Mouse (Mus musculus): ENCODE results near the gene Grk5.

DNA sequence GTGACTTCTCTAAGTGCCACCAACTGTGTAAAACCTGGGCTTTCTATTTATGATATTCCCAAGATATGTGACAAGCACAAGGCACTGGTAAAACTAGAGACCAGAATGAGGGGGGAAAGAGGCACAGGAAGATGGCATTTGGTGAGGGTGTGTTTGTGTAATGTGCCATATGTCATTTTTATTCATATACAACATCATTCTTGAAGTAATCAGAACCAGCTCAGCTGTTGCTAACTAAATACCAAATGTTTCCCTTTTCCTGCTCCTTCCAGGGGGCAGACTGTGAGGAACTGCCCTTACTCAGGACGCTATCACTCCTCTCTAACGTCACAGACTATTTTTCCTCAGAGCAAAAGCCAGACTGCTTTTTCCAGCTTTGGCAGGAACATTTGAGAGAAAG is 132.0 kb downstream of the Grk5 start:
- no peak for TF ChIP-seq EP300 (IDR thresholded peaks at IDR 0.05; ENCODE audit: insufficient read depth, low read depth, low read length)
- TF ChIP-seq CTCF (IDR thresholded peaks at IDR 0.05; ENCODE audit: low read depth, low read length), result no peak
- no peak for TF ChIP-seq POLR2A (IDR thresholded peaks at IDR 0.05; ENCODE audit: insufficient read depth, low read length)
